Mouse (Mus musculus) kidney, postnatal 10 days (tissue): ENCODE measurements at regions not wholly inside any gene's neighbourhood (a gene's known extent, or its start where the extent isn't known, plus 50 kb on each side); places are given as distances from the start of the nearest gene placed in this dataset.

Source experiments
- DNase-seq: peaks from one replicate; pipeline ENCODE4 v3.0.0; 2021; ENCODE audit warnings: mixed read lengths

- DNase-seq: no peak
Observed at GRCm38 (mm10) chr13:28560081-28560480, 302.8 kb downstream of the Gm11361 start.

- no peak for DNase-seq
Observed at GRCm38 (mm10) chr13:28557032-28557570, 299.8 kb downstream of the Gm11361 start.

GRCm38 (mm10) chr13:28556385-28556938 is 299.1 kb downstream of the Gm11361 start:
- no peak for DNase-seq

GRCm38 (mm10) chr13:28554143-28554830 is 297.0 kb downstream of the Gm11361 start:
- DNase-seq: no peak

GRCm38 (mm10) chr13:28552974-28553750 is 295.8 kb downstream of the Gm11361 start:
- peak; percentile 27 for DNase-seq

GRCm38 (mm10) chr13:28551555-28551954 is 294.2 kb downstream of the Gm11361 start:
- peak; percentile 56 for DNase-seq

GRCm38 (mm10) chr13:28545797-28546196 is 288.5 kb downstream of the Gm11361 start:
- no peak for DNase-seq

- DNase-seq: peak; percentile 60
Observed at GRCm38 (mm10) chr13:28545337-28545736, 288.0 kb downstream of the Gm11361 start.

GRCm38 (mm10) chr13:28544819-28545180 is 287.5 kb downstream of the Gm11361 start:
- no peak for DNase-seq

GRCm38 (mm10) chr13:28544003-28544818 is 286.9 kb downstream of the Gm11361 start:
- DNase-seq: peak; percentile 82

- DNase-seq: no peak
Observed at GRCm38 (mm10) chr13:28541607-28542006, 284.3 kb downstream of the Gm11361 start.

- peak; percentile 10 for DNase-seq
Observed at GRCm38 (mm10) chr13:28533080-28533479, 275.8 kb downstream of the Gm11361 start.

- DNase-seq: peak; percentile 90
Observed at GRCm38 (mm10) chr13:28532278-28532677, 274.9 kb downstream of the Gm11361 start.

- DNase-seq: peak; percentile 28
Observed at GRCm38 (mm10) chr13:28531534-28531999, 274.2 kb downstream of the Gm11361 start.

GRCm38 (mm10) chr13:28530947-28531346 is 273.6 kb downstream of the Gm11361 start:
- no peak for DNase-seq

- peak; percentile 1 for DNase-seq
Observed at GRCm38 (mm10) chr13:28528898-28529511, 271.7 kb downstream of the Gm11361 start.

- peak; percentile 8 for DNase-seq
Observed at GRCm38 (mm10) chr13:28526299-28526698, 269.0 kb downstream of the Gm11361 start.

- DNase-seq: peak; percentile 1
Observed at GRCm38 (mm10) chr13:28524411-28524810, 267.1 kb downstream of the Gm11361 start.

GRCm38 (mm10) chr13:28520127-28520482 is 262.8 kb downstream of the Gm11361 start:
- DNase-seq: no peak

- DNase-seq: peak; percentile 60
Observed at GRCm38 (mm10) chr13:28519383-28520126, 262.2 kb downstream of the Gm11361 start.

GRCm38 (mm10) chr13:28517161-28517560 is 259.8 kb downstream of the Gm11361 start:
- no peak for DNase-seq
